Mouse (Mus musculus) adrenal gland, postnatal 36 days (tissue): ENCODE results near the gene Gale. TPM values are rescaled to one million over a fixed set of nuclear protein-coding genes. Genes with fewer than 3 reads are reported as not detected.
"Not testable (repeated sequence)": the region's sequence is repeated elsewhere in the genome, so short reads cannot be mapped to it uniquely, and the experiment has no call there.

Experiments
- DNase-seq, 2 experiments: peaks; one replicate each; pipeline ENCODE4 v3.0.0; 2021; ENCODE audit warnings: mixed read lengths in 1 of 2
- total RNA-seq, 2 experiments: library from RNA; stranded (reverse); gene quantifications; 2 replicates each; pipeline ENCODE4 v1.2.3; 2021

Gale gene
- total RNA-seq, 2 experiments from 2014 or later, result 13.5 to 24.0 TPM

DNA sequence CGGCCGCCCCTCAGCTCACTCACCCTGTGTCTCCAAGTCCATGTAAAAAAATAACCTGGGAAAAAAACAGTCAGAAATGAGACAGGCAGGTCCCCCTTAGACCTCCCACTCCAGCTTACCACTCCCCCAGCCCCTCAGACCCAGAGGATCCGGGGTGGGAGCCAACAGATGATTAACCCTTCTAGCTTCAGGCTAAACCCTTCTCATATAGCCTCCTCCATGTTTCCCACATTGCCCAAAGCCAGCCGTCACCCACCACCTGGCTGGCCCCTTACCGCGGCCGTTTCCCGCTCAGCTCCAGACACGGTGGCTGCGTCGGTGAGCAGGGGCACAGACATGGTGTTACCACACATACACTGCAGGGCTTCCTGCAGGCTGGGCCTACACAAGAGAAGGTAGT is 7.1 kb downstream of the Gale start:
- no peak for DNase-seq

DNA sequence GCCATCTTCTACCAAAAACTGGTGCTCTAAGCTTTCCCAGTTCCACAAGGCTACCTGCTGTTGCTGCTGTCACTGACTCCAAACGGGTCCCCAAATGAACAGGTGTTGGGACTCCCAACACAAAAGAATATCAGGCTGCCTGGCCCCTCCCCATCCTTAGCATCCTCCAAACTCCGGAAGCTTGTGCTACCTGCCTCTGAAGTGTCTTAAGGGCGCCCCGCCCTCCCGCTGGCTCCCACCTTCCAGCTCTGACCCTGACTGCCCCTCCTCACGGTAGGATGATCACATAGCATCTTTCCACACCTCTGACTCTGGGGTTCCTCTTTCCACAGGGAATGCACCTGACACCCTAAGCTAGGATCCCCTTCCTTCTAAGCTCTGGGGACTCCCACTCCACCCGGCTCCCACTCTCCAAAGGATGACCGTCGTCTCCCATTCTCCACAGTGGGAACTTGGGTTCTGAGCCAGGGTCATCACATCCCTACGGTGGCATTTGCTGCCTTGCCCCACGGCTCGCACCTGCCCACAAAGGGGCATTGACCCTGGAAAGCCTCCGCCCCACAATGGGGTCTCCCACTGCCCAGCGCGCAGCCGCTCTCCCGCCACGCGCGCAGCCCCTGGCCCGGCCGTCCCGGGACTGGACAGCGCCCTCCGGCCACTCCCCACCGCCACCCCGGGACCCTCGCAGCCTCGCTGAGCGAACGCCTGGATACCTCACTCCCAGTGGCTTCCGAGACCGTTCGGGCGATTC is 8.5 kb downstream of the Gale start:
- DNase-seq, result no peak

DNA sequence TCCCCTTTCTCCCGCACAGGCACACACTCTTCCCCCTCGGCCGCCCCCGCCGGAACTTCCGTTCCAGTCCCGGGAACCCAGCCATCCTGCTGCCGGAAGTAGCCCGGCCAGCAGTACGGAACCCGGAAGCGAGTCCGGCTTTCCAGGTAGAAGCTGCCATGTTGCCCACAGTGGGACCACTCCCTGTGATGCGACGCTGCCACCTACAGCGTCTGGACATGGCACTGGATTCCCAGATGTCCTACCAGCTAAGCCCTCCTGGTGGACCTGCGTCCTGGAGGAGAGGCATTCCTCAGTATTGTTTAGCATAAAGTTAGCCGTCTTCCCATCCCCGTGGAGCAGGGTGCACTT is 9.0 kb downstream of the Gale start, which contains the start of gene Lypla2:
Gene Lypla2 (minus strand): TSS at position 71 of the 351 bp plus-strand sequence.
- DNase-seq, result peak; percentile 93 to 95

DNA sequence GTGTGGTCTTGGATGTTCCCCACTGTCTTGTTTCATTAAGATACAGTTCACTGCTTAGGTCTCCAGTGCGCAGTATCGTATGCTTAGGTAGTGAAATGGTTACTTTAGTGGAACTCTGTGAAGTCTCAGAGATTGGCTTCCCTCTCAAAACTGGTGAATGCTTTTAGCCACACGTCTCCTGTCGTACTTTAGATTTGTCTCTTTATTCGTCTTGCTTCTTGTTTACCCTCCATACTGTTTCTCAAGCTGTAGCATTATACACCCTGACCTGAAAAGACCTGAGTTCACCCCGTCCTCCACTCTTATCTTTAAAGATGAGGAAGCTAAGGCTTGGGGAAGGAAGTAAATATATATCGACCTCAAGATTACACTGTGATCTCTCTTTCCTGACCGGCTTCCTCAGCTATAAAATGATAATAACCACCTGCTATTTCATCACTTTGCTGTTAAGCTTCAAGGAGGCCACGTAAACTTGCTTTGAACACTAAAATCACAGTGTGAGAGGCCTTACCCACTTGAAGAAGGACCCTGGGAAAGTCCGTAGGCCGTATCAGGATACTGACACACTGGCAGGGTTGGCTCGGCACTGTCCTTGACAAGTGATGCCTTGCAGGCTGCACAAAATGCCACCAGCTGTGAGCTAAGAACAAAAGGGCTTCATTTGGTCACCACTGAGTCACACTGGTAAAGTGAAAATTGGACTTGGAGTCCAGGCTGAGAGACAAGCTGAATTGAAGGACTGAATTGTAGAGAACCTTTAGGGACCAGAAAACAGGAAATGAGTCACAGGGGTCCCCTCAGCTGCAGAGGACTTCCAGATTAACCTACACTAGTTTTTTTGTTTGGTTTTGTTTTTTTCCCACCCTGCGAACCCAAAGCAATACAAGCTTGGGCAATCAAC is 9.6 kb downstream of the Gale start:
- DNase-seq, result peak in 1 of 2 experiments; percentile 41

DNA sequence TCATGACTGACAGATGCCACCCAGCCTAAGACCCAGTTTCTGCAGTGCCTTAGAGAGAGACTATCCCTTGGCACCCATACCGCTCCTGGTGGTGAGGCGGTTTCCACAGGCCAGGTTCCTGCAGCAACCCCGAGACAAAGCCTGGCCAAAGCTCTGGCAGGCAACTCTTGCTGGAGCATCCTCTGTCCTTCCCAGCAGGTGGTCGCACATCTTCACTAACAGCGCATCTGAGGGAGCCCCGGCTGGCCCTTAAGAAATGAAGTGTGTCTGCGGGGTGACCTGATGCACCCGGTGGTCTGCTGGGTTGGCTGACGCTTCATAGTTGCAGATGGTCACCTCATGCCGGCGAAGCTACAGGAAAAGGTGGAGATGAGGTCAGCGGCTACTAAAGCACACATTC is 12.6 kb downstream of the Gale start:
- DNase-seq, result no peak

DNA sequence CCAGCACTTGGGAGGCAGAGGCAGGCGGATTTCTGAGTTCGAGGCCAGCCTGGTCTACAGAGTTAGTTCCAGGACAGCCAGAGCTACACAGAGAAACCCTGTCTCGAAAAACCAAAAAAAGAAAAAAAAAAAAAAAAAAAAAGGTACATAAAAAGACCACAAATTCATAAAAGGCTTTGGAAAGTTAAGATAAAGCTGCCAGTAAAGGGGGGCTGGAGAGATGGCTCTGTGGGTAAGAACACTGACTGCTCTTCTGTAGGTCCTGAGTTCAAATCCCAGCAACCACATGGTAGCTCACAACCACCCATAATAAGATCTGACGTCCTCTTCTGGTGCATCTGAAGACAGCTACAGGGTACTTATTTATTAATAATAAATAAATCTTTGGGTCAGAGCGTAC is 16.7 kb downstream of the Gale start:
- not testable (repeated sequence) for DNase-seq

DNA sequence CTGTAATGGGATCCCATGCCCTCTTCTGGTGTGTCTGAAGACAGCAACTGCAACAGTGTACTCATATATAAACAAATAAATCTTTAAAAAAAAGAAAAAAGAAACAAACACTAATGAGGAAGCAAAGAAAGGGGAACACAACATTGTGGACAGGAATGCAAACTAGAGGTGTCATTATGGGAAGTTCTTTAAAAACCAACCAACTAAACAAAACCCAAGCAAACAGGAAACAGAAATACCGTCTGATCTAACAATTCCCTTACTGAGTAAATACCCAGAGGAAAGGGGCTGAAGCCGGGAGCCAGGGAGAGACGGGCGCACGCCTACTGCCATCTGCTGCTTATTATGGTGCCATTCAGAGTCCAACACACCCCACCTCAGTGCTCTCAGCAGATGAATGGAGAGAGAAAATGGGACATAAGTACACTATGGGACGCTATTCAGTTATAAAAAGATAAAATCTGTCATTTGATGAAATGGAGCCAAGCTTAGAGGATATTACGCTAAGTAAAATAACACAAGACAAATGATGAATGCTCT is 18.1 kb downstream of the Gale start:
- no peak for DNase-seq

DNA sequence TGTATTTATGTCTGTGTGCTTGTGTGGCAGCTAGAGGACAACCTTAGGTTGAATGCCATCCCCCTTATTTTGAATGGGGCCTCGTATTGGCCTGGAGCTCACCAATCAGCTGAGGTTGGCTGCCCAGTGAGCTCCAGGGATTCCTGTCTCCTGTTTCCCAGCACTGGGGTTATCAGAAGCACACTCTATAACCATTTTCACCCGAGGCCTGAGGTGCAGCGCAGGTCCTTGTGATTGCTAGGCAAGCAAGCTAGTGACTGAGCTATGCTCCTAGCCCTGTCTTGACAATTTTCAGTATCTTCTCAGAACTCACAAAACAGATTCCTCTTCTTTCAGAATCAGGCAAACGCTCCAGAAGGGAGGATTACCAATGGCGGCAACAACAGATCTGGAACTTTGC is 21.0 kb downstream of the Gale start:
- DNase-seq, result no peak

DNA sequence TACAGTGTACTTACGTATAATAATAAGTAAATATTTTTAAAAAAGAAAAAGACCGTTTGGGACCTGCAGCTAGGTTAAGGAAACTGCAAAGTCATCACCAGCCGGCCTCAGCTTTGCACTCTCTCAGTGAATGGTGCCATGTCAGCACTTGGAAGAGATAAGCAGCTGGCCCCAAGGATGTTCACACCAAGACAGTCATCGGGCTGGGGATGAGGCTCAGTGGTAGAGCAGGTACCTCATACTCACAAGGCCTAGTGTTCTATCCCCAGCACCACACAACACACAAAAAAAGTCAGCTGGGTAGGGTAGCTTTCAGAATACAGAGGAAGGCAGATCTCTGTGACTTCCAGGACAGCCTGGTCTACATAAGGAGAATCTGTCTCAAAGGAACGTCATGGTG is 21.7 kb downstream of the Gale start:
- no peak for DNase-seq

DNA sequence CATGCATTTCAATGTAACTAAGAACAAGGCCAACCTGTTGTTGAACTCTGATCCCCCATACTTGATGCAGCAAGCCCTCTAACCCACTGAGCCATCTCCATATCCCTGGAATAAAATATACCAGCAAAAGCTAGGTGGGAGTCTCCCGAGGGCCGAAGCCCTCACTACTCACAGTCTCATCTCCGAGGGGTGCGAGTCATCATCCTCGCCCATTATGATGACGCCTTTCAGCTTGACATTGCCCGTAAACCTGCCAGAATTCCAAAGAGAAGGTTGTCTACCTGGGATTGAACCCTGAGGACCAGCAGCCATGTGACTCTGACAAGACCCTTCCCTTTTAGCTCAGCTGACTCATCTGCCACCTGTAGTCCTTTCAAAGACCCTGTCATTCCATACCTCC is 22.2 kb downstream of the Gale start:
- no peak for DNase-seq

DNA sequence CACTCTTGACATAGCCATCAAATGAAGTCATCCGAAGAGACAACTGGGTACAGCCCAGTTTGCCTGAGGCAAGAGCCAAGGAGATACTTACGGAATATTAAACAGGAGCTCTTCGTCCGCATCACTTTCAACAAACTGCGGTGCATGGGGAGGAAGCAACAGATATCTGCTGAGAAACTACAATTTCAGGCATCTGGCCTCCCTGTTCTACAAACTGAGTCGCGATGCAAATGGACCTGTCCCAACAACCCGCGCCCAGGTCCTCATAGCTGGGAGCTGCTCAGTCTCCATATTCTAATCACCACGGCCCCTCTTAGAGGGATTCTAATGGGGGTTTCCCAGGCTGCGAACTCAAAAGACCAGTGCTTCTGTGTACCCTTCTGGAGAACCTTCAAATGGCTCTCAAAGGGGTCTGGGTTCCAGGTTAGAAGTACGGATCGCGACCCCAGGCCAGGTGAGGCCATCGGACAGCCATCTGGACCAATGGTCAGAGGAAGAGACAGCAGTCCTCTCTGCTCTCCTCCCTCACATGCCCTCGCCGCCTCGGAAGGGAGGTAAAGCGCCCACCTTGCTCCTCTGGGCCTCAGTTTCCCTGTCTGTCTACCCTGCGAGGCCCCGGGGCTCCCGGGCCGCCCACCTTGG is 22.9 kb downstream of the Gale start:
- DNase-seq, result no peak

DNA sequence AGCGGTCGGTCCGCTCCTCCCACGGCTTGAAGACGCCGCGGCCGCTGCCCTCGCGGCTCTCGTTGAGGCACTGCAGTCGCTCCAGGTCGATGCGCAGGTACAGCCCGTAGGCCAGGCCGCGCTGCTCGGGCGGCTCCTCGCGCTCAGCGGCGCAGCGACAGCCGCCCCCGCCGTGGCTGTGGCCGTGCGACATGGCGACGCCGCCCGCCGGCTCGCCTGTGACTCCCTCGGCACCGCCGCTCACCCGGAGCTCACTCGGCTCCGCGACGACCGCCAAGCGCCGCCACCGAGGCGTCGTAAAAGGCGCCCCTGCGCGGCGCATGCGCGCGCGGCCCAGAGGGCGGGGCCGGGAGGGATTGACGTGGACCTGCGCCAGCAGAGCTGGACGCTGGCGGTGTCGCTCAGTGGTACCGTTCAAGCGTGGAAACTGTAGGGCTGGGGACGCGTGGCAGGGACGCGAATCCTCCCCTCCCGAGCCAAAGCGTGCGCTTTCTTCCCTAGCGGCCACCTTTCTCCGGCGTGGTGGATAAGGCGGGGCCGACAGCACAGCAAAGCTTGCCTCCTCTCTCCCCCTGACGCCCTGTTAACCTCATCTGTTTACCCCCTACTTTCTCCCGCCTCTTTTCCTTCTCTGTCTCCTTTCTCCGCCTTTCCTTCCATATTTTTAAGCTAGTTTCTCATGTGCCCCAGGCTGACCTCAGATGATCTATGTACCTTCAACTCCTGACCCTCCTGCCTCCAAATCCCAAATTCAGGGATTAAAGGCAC is 23.6 kb downstream of the Gale start, which contains the start of gene Pithd1:
Gene Pithd1 (minus strand): TSS at position 322 of the 768 bp plus-strand sequence.
- peak; percentile 93 for DNase-seq

DNA sequence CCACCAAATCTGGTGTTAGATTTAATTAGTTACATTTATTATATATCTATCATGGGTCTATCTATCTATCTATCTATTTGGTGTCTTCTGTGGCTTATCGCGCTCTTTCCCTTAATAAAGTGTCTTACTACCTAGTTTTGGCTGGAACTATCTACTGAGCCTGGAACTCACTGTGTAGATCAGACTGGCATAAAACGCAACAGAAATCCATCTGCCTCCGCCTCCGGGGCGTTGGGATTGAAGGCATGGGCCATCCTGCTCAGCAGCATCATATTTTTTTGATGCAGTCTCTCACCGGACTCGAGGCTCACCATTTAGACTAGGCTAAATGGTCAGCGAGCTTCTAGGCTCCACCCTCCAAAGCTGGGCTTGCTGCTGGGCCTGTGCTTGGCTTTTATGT is 24.2 kb downstream of the Gale start:
- DNase-seq, result no peak

DNA sequence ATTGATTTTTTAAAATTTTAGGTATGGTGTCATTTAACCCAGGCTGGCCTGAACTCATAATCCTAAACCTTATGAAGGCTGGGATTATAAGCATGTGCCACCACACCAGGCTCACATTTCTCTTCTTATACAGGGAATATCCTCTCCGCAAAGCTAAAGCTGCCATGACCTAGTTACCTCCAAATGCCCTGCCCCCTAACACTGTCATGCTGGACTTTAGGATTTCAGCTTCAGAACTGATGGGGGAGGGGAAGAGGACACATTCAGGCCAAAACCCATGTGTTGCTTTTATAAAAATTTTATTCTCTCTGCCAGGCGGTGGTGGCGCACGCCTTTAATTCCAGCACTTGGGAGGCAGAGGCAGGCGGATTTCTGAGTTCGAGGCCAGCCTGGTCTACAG is 30.4 kb downstream of the Gale start:
- no peak for DNase-seq

DNA sequence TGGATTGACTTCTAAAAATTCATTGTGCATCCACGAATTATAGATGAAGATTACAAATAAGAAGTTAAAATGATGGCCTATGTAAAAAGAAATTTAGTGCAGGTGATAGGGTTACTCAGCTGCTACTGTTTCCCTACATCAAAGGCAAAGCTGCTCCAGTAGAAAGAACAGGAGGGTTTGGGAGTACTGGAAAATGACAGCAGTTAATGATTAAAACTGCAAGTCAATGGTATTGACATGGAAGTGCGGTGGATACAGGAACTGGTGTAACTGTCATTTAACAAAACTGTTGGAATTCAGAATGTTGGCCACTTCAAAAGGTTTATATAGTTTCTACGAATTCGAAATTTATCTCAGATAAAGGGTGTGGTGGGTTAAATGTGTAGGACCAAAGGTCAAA is 31.6 kb downstream of the Gale start:
- DNase-seq, result no peak

DNA sequence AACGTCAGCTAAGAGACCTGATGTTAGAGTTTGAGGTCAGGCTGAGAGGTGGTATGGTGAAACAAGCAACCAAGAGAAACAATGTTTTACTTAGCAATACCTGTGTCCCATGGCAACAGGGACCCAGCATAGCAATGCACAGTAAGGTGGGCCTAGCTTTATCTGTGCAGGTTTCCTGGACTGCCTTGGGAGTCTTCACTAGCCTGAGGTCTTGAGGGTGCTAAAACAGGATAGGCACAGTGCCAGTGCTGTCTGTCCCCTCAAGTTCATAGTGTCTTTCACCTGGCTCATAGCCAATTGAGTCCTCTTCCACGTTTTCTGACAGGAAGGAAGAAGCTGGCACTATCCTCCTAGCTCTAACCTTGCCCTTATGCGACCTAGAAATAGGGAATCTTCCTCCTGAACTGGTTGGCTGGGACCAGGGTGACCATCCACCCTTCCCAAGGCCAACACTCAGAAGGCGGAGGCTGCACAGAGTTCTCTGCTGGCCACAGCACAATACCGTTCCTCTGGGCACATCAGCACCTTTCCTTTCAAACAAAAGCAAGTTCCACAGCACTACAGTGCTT is 40.7 kb downstream of the Gale start:
- peak; percentile 43 to 49 for DNase-seq

DNA sequence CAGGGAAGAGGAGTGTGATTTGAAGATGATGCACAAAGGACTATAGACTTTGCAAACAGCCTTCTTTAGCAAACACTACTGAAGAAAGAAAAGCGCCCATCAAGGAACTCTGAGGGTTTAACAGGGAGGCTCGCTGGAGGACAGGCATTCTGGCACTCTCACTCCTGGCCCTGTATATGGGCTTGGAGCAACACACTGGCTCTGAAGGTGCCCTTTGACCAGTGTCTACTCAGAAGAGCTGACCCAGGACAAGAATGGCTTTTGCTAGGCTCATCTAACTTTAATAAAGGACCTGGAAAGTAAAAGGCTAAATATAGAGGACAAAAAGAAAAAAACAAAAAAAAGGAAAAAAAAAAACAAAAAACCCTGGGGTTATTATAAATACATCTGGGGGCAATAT is 41.4 kb downstream of the Gale start:
- DNase-seq, result no peak

DNA sequence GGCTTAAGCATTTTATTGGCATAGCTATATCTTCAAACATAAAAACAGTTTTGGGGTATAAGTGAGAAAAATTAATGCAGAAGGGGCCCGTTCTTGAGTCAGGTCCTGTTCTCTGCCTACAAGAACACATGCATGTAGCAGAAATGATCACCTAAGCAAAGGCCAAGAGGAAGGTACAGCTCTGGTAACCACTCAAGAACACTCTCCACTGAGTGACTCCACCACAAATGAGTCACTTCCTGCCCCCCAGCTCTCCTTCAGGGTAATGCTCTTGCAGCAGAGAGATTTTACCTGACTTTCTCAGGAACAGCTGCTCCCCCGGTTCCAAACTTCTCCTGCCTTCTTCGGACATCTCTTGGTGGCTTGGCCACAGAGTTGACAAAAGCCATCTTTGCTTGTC is 43.3 kb downstream of the Gale start:
- DNase-seq, result no peak

DNA sequence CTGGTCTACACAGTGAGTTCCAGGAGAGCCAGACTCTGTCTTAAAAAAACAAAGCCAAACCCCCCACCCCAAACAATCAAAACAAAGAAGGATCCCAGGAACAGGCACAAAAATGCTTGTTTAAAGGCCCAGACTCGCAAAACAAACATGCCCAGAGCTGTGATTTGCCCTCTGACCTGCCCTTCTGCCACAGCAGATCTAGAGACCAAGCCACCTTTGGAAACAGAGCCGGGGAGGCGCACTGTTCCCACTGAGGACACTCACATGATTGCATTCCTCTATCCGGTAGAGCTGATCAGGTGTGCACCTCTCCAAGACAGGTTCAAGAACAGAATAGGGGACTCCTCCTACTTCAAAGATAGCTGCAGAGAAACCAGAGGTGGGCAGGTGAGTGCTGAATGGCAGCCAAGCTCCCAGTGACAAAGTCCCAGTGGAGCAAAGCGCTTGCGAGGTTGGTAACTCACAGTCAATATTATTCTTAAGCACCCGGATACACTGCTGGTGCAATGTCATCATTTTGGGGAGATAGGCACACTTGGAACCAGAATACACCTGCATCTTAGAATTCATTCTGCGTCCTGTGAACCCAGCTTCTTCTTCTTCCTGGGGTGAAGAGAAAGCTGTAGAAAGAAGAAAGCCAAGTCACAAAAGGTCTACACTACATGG is 45.4 kb downstream of the Gale start:
- DNase-seq, result no peak

DNA sequence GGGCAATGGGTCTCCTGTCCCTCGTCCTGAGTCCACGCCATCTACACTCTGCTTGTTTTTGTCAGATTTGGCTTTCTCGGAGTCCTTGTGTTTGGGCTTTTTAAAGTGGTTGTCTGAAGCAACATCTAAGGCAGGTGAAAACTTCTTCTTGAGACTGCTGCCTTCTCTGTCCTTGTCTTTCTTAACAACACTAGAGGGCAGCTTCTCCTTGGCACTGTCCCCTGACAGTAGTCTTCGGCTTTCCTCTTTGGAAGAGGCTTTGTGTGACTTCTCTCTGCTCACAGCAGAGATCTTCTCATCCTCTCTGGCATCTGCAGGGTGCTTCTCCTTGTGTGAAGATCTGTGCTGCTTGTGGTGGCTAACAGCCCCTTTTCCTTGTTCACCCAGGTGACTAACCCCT is 47.1 kb downstream of the Gale start:
- no peak for DNase-seq

DNA sequence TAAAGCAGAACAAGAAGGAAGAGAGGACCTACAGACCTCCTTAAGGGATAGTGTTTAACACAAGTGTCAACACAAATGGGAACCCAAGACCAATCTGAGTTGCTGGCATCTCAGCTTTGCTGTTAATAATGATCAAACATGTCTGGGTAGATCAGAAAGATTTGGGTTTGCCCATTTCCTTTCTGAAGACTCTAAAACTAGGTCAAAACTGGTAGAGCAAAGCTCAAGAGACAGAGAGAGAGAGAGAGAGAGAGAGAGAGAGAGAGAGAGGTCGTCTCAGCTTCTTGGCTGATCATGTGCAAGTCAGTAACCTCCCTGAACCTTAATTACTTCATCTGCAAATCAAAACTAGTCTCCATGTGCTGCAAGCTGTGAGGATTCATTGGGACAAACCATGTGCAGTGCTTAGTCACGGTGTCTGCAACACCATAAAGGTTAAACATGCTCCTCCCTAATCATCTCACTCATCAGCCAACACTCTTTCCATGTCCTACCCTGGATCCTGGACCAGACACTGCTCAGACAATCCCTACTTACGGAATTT is 52.6 kb downstream of the Gale start:
- DNase-seq, result no peak
